Mouse (Mus musculus) adrenal gland, adult (tissue): ENCODE data around the gene Abat.

ENCODE experiments used
- DNase-seq, 2 experiments: peaks; one replicate each; pipeline ENCODE4 v3.0.0; 2022 to 2023; ENCODE audit warnings: low spot score in 1 of 2; ENCODE audit not compliant: inconsistent age in 2 of 2

Gene Abat

GRCm38 (mm10) chr16:8513236-8513906 is at the start of gene Abat:
Gene Abat, plus strand, starts transcription at chr16:8513429.
- peak; percentile 96 to 98 for DNase-seq

DNA sequence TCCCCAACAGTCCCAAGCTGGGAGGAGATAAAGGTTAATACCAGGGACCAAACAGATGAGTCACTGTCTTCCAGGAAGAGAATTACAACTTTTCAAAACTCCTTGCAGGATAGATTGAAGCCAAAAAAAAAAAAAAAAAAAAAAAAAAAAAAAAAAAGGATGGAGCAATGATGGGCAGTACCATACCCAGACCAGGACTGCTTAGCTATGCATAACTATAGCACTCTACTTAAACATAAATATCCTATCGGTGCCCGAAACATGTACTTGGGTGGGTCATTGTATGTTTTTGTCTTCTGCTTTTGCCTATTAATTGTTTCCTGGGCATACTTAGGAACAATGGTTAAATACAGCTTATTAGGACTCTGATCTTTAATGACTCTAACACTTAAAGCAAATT is 43.1 kb upstream of the Abat start:
- no peak for DNase-seq

GRCm38 (mm10) chr16:8470603-8471481 is 42.4 kb upstream of the Abat start, which contains the start of gene Mettl22:
Gene Mettl22, plus strand, starts transcription at chr16:8470788.
- DNase-seq, result peak; percentile 94 to 97

- no peak for DNase-seq
Measured at GRCm38 (mm10) chr16:8487396-8488005, 25.7 kb upstream of the Abat start.

GRCm38 (mm10) chr16:8489340-8489739 is 23.9 kb upstream of the Abat start:
- DNase-seq, result no peak

DNA sequence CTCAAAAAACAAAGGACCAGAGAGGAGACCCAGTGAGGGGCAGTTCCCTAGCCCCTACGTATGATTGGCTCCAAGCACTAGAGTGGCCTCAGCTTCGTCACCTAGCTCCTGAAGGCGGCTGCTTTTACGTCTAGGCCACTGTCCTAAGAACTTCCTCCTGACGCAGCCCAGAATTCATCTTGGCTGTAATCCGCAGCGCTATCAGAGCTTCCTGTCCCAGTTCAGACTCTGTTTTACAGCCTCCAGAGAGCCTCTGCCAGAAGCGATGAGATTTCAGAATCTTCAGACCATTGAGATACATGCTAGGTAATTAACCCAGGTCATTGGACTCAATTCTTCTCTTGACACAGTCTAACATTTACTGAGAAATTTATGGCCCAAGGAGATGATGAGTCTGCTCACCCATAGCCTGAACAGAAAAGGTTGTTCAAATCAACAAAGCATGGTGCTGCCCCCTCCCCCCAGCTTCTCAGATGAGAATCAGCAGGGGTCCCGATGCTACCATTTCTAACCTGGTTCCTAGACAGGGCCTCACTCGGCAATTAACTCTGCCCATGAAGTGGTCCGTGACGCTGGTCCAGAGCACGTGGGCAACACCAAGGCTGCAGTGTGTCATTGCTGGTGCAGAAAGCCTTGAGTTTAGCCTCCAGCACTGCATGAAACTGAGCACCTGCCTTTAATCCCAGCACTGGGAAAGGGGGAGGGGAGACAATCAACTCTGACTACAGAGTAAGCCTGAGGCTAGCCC is 21.3 kb upstream of the Abat start:
- peak; percentile 49 to 81 for DNase-seq

GRCm38 (mm10) chr16:8494268-8494667 is 19.0 kb upstream of the Abat start:
- DNase-seq, result peak; percentile 61 to 91

- no peak for DNase-seq
Measured at GRCm38 (mm10) chr16:8496967-8497366, 16.3 kb upstream of the Abat start.

DNA sequence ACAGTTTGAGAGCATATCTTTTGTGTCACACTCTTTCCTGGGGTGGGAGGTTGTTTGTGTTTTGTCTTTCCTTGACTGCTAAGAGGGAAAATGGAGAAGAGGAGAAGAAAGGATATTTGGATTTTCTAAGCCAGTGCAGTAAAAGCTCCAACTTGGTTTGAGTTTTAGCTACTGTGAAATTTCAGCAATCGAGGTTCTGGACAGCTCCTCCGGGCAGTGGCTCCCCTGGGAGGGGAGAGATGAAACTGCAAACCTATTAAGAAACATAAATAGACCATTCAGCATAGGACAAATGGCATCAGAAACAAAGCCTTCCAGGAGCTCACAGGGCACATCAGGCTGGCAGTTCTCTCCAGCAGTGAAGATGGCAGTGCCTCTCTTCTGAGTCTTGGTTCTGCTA is 9.0 kb upstream of the Abat start:
- no peak for DNase-seq

- DNase-seq, result peak in 1 of 2 experiments; percentile 63
Measured at GRCm38 (mm10) chr16:8509894-8510293, 3.3 kb upstream of the Abat start.

DNA sequence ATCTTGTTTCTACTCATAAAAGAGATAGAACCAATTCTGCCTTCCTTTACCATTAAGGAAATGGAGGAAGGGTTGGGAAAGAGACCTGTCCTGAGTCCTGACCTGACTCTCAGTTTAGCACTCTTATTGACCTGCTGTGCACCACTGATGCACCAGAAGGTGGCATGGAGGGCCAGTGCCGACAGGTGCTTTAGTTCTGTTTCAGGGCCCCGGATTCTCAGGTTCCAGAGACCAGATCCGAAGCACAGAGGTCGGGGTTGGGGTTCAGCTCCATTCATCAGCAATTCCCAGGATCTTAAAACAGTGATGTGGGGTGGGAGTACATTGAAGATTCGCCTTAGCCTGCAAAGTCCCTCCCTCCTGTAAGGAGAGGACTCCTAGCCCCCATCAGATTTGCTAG is 399 bp upstream of the Abat start:
- no peak for DNase-seq

DNA sequence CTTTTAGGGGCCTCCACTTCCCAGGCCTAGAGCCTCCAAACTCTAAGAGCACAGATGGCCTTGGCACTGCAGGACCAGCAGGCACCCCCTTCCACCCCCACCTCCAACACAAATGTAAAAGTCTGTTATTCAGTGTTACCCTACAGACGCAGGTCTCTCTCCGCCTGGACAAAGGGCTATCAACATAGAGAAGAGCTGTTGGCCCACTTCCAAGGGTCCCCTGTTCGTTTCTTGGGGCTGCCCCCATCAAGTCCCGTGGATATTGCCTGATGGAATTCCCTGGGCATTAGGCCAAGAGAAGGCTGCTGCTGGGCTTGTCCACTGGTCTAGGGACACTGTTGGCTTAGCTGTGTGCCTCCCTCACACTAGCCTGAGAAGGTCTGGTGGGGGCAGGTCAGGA is 951 bp downstream of the Abat start:
- peak; percentile 38 to 67 for DNase-seq

DNA sequence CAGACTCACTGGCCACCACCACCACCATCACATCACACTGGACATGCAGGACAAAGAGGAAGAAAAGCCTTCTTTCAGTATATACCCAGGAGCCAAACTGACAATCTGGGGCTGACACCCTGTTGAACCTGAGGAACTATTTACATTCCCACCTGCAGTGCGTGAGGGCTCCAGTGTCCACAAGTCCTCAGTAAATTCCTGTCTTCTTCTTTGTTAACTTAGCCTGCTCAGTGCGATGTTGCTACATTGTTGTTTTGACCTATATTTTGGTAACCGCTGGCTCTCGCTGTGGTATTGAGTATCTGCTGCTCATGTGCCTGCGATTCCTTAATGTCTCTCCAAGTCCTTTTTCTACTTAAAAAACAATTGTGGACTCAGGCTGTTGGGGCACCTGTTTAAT is 7.3 kb downstream of the Abat start:
- no peak for DNase-seq

GRCm38 (mm10) chr16:8521322-8521721 is 8.1 kb downstream of the Abat start:
- DNase-seq, result no peak

GRCm38 (mm10) chr16:8523480-8524144 is 10.4 kb downstream of the Abat start:
- DNase-seq, result no peak

- DNase-seq, result no peak
Measured at GRCm38 (mm10) chr16:8524163-8524847, 11.1 kb downstream of the Abat start.

- DNase-seq, result no peak
Measured at GRCm38 (mm10) chr16:8525293-8525692, 12.1 kb downstream of the Abat start.

- no peak for DNase-seq
Measured at GRCm38 (mm10) chr16:8525877-8526276, 12.6 kb downstream of the Abat start.

- DNase-seq, result no peak
Measured at GRCm38 (mm10) chr16:8529389-8529788, 16.2 kb downstream of the Abat start.

DNA sequence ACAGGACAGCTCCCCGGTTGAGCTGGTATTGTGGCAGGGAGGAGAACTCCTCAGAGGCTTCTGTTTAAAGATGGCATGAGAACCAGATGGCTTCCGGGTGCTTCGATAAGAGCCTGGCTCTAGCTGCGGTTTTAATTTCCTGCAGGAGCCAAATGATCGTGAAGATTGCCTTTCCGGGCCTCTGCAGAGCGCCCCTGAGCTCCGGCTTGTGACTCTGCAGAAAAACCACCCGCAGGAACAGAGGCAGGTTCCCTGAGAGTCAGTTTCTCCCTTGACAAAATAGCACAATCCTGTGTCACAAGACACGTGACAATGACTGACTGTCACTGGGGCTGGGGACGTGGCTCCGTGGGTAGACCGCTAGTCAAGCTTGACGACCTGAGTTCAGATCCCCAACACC is 16.8 kb downstream of the Abat start:
- no peak for DNase-seq
